Mouse (Mus musculus): ENCODE data around the gene Cox8c.

- TF ChIP-seq CTCF (IDR thresholded peaks at IDR 0.05; ENCODE audit: extremely low read depth, insufficient read length, insufficient replicate concordance, low read depth, low read length) (no peak), POLR2A (IDR thresholded peaks at IDR 0.05; ENCODE audit: low read depth, low read length) (no peak)
Observed at GRCm38 (mm10) chr12:102945571-102945970, 46.5 kb downstream of the Cox8c start.

All from small intestine, adult 2 months (tissue).